Mouse (Mus musculus) stomach, embryonic 15.5 days (tissue): ENCODE data around the gene Cdhr3. TPM values are rescaled to one million over a fixed set of nuclear protein-coding genes. Genes with fewer than 3 reads are reported as not detected.
A peak's percentile ranks its signal among the peaks of the same experiment; 100 is the strongest.
"Not testable (repeated sequence)": the region's sequence is repeated elsewhere in the genome, so short reads cannot be mapped to it uniquely, and the experiment has no call there.

ENCODE experiments used
- ATAC-seq: fragments of 200-750 bp; cut with Nextera tagmentation; 2 replicates; pipeline ENCODE4 v1.8.0; 2017; ENCODE audit warnings: low read depth, moderate number of reproducible peaks, moderate TSS enrichment; ENCODE audit not compliant: insufficient read depth, low FRiP score
- H3K27ac ChIP-seq: fragments of 300-500 bp; sonication (generic); 2 replicates; pipeline ENCODE4 v1.5.1; 2015; ENCODE audit warnings: mild to moderate bottlenecking, inconsistent platforms
- H3K27me3 ChIP-seq: fragments of 300-500 bp; sonication (generic); replicated peaks from 2 replicates; pipeline ENCODE4 v1.6.1; 2015; ENCODE audit warnings: inconsistent platforms
- H3K36me3 ChIP-seq: fragments of 300-500 bp; sonication (generic); 2 replicates; pipeline ENCODE4 v1.6.1; 2015; ENCODE audit warnings: inconsistent platforms
- H3K4me1 ChIP-seq: fragments of 300-500 bp; sonication (generic); 2 replicates; pipeline ENCODE4 v1.6.1; 2015; ENCODE audit warnings: inconsistent platforms
- H3K4me2 ChIP-seq: fragments of 300-500 bp; sonication (generic); 2 replicates; pipeline ENCODE4 v1.6.1; 2015; ENCODE audit warnings: mild to moderate bottlenecking, inconsistent platforms
- H3K4me3 ChIP-seq: fragments of 300-500 bp; sonication (generic); replicated peaks from 2 replicates; pipeline ENCODE4 v1.5.1; 2015; ENCODE audit warnings: inconsistent platforms
- H3K9ac ChIP-seq: fragments of 300-500 bp; sonication (generic); 2 replicates; pipeline ENCODE4 v1.6.1; 2015; ENCODE audit warnings: inconsistent platforms
- H3K9me3 ChIP-seq: fragments of 300-500 bp; sonication (generic); 2 replicates; pipeline ENCODE4 v1.6.1; 2016; ENCODE audit warnings: inconsistent platforms
- WGBS: fragments of 180-500 bp; shearing (Covaris S2); methylation state at CpG from one replicate; pipeline ENCODE4 v1.1.7; 2015; 5-methylcytosine and 5-hydroxymethylcytosine counted together
- polyA plus RNA-seq: library from polyadenylated mRNA; unstranded; fragments of >200 nt; fragmentation: Nextera tagmentation; extraction: Ambion mirVana; gene quantifications from 2 replicates; pipeline ENCODE4 v1.2.1, GENCODE M21; 2015

Gene Cdhr3
- polyA plus RNA-seq, 1 experiment from 2014 or later = 0.08 TPM

- 0 out of 2 replicates have a peak, but pooled peaks cover 3% of the 10 kb centered on the region for H3K4me1 ChIP-seq
- no peak overlapping the region for H3K4me2 ChIP-seq
- no peak for ATAC-seq
- no peaks in the 10 kb centered on the region for H3K27me3 ChIP-seq
- no peaks in the 10 kb centered on the region for H3K36me3 ChIP-seq
- no peak overlapping the region for H3K4me3 ChIP-seq
- no peak overlapping the region for H3K27ac ChIP-seq
- no peak overlapping the region for H3K9ac ChIP-seq
- no peaks in the 10 kb centered on the region for H3K9me3 ChIP-seq
- 55% methylated on average over 2 of the region's 2 CpGs for WGBS
Observed at GRCm38 (mm10) chr12:33068977-33069376, 23.7 kb downstream of the Cdhr3 start.

- WGBS = 58% methylated on average over 4 of the region's 4 CpGs
- Histone ChIP-seq H3K27ac (no peak overlapping the region), H3K4me1 (no peaks in the 10 kb centered on the region), H3K4me3 (no peak overlapping the region), H3K9ac (no peak overlapping the region), H3K36me3 (no peaks in the 10 kb centered on the region), H3K27me3 (no peaks in the 10 kb centered on the region), H3K9me3 (no peaks in the 10 kb centered on the region), H3K4me2 (no peak overlapping the region)
- ATAC-seq = no peak
Observed at GRCm38 (mm10) chr12:33066355-33066754, 26.3 kb downstream of the Cdhr3 start.

- ATAC-seq = no peak
- no peak overlapping the region for H3K4me2 ChIP-seq
- no peak overlapping the region for H3K27ac ChIP-seq
- H3K36me3 ChIP-seq = no peaks in the 10 kb centered on the region
- 73% methylated on average over 3 of the region's 3 CpGs for WGBS
- H3K4me3 ChIP-seq = no peak overlapping the region
- H3K27me3 ChIP-seq = no peaks in the 10 kb centered on the region
- no peaks in the 10 kb centered on the region for H3K4me1 ChIP-seq
- no peak overlapping the region for H3K9ac ChIP-seq
- no peaks in the 10 kb centered on the region for H3K9me3 ChIP-seq
Observed at GRCm38 (mm10) chr12:33065162-33065561, 27.5 kb downstream of the Cdhr3 start.

GRCm38 (mm10) chr12:33064266-33064665, 28.4 kb downstream of the Cdhr3 start:
- H3K9me3 ChIP-seq = no peaks in the 10 kb centered on the region
- no peaks in the 10 kb centered on the region for H3K36me3 ChIP-seq
- H3K9ac ChIP-seq = no peak overlapping the region
- no peak for ATAC-seq
- H3K27me3 ChIP-seq = no peaks in the 10 kb centered on the region
- no peaks in the 10 kb centered on the region for H3K4me1 ChIP-seq
- H3K4me2 ChIP-seq = no peak overlapping the region
- 40% methylated on average over 2 of the region's 2 CpGs for WGBS
- no peak overlapping the region for H3K4me3 ChIP-seq
- no peak overlapping the region for H3K27ac ChIP-seq

GRCm38 (mm10) chr12:33063250-33063649, 29.4 kb downstream of the Cdhr3 start:
- Histone ChIP-seq H3K27me3 (no peaks in the 10 kb centered on the region), H3K4me1 (no peaks in the 10 kb centered on the region), H3K4me2 (no peak overlapping the region), H3K36me3 (no peaks in the 10 kb centered on the region), H3K9ac (no peak overlapping the region), H3K9me3 (no peaks in the 10 kb centered on the region), H3K4me3 (no peak overlapping the region), H3K27ac (no peak overlapping the region)
- 74% methylated on average over 2 of the region's 2 CpGs for WGBS
- ATAC-seq = no peak

- not testable (repeated sequence) for H3K9ac ChIP-seq, H3K9me3 ChIP-seq, H3K36me3 ChIP-seq, ATAC-seq, H3K4me1 ChIP-seq, H3K27me3 ChIP-seq, H3K27ac ChIP-seq, H3K4me3 ChIP-seq, H3K4me2 ChIP-seq
- 53% methylated on average over 2 of the region's 2 CpGs for WGBS
Observed at GRCm38 (mm10) chr12:33062379-33062778, 30.3 kb downstream of the Cdhr3 start.

GRCm38 (mm10) chr12:33061651-33062050, 31.0 kb downstream of the Cdhr3 start:
- Histone ChIP-seq H3K4me2 (no peak overlapping the region), H3K36me3 (no peaks in the 10 kb centered on the region), H3K4me1 (peaks cover 13% of the 10 kb centered on the region), H3K27ac (no peak overlapping the region), H3K27me3 (no peaks in the 10 kb centered on the region), H3K9ac (no peak overlapping the region), H3K4me3 (no peak overlapping the region), H3K9me3 (no peaks in the 10 kb centered on the region)
- ATAC-seq = no peak
- 51% methylated on average over 8 of the region's 8 CpGs for WGBS

GRCm38 (mm10) chr12:33057231-33058048, 35.2 kb downstream of the Cdhr3 start:
- H3K27me3 ChIP-seq = no peaks in the 10 kb centered on the region
- H3K4me2 ChIP-seq = peak overlapping the region; percentile 47
- H3K9me3 ChIP-seq = no peaks in the 10 kb centered on the region
- no peaks in the 10 kb centered on the region for H3K36me3 ChIP-seq
- H3K4me3 ChIP-seq = peak overlapping the region; percentile 18
- 9% methylated on average over 19 of the region's 19 CpGs for WGBS
- no peak overlapping the region for H3K9ac ChIP-seq
- peaks cover 14% of the 10 kb centered on the region for H3K4me1 ChIP-seq
- ATAC-seq = peak; percentile 73
- no peak overlapping the region for H3K27ac ChIP-seq

GRCm38 (mm10) chr12:33056574-33056973, 36.1 kb downstream of the Cdhr3 start:
- H3K27me3 ChIP-seq = no peaks in the 10 kb centered on the region
- no peak overlapping the region for H3K4me3 ChIP-seq
- H3K4me2 ChIP-seq = no peak overlapping the region
- no peak overlapping the region for H3K9ac ChIP-seq
- no peaks in the 10 kb centered on the region for H3K9me3 ChIP-seq
- H3K27ac ChIP-seq = no peak overlapping the region
- ATAC-seq = no peak
- peaks cover 14% of the 10 kb centered on the region for H3K4me1 ChIP-seq
- no peaks in the 10 kb centered on the region for H3K36me3 ChIP-seq
- WGBS = 42% methylated on average over 3 of the region's 3 CpGs

GRCm38 (mm10) chr12:33056074-33056473, 36.6 kb downstream of the Cdhr3 start:
- H3K36me3 ChIP-seq = no peaks in the 10 kb centered on the region
- no peaks in the 10 kb centered on the region for H3K9me3 ChIP-seq
- no peaks in the 10 kb centered on the region for H3K27me3 ChIP-seq
- 68% methylated on average over 6 of the region's 6 CpGs for WGBS
- H3K9ac ChIP-seq = no peak overlapping the region
- no peak overlapping the region for H3K4me2 ChIP-seq
- no peak for ATAC-seq
- H3K4me3 ChIP-seq = no peak overlapping the region
- H3K4me1 ChIP-seq = peaks cover 14% of the 10 kb centered on the region
- no peak overlapping the region for H3K27ac ChIP-seq

- ATAC-seq = no peak
- H3K27me3 ChIP-seq = no peaks in the 10 kb centered on the region
- H3K36me3 ChIP-seq = no peaks in the 10 kb centered on the region
- no peak overlapping the region for H3K4me2 ChIP-seq
- 72% methylated on average over 13 of the region's 13 CpGs for WGBS
- no peaks in the 10 kb centered on the region for H3K9me3 ChIP-seq
- H3K9ac ChIP-seq = no peak overlapping the region
- peaks cover 14% of the 10 kb centered on the region for H3K4me1 ChIP-seq
- no peak overlapping the region for H3K4me3 ChIP-seq
- H3K27ac ChIP-seq = no peak overlapping the region
Observed at GRCm38 (mm10) chr12:33053746-33054145, 38.9 kb downstream of the Cdhr3 start.

GRCm38 (mm10) chr12:33053311-33053710, 39.4 kb downstream of the Cdhr3 start:
- WGBS = 64% methylated on average over 9 of the region's 9 CpGs
- Histone ChIP-seq H3K27ac (no peak overlapping the region), H3K9ac (no peak overlapping the region), H3K9me3 (no peaks in the 10 kb centered on the region), H3K36me3 (no peaks in the 10 kb centered on the region), H3K4me3 (no peak overlapping the region), H3K4me2 (no peak overlapping the region), H3K27me3 (no peaks in the 10 kb centered on the region), H3K4me1 (peaks cover 14% of the 10 kb centered on the region)
- no peak for ATAC-seq
